Mouse (Mus musculus): ENCODE data around the gene Cygb. TPM values are rescaled to one million over a fixed set of nuclear protein-coding genes. Genes with fewer than 3 reads are reported as not detected.
"Not testable (repeated sequence)": the region's sequence is repeated elsewhere in the genome, so short reads cannot be mapped to it uniquely, and the experiment has no call there.

The Cygb gene
- total RNA-seq, 2 experiments from 2014 or later, result 33.0 to 42.3 TPM

DNA sequence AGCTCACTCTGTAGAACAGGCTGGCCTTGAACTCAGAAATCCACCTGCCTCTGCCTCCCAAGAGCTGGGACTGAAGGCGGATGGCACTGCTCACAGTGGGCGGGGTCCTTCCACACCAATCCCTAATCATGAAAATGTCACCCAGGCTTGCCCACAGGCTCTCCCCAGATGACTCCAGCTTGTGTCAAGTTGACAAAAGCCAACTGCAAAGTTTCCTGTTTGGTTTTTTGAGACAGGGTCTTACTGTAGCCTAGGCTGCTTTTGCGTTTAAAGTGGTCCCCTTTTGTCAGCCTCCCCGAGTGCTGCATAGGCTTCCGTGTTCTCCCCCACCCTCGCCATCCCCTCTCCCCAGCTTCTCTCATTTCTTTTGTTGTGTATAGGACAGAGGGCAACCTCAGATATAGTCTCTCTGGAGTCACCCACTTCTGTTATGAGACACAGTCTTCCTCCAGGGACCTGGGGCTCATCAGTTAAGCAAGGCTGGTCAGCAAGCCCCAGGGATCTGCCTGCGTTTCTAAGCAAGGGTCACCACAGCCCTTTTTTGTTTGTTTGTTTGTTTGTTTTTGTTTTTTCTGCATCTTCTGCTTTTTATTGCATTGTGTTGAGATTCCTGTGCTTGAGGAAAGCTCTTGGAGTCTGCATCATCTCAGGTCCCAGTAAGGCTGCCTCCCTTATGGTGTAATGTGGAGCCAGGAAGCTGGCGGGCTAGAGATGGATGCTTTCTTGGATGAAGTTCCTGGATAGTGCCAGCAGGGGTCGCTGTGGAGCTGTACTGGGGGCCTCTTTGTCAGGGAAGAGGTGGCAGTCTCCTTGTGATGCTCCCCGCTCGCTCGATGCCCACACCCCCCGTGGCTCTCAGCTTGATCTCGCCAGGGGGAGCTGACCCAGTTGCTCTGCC is 11.2 kb downstream of the Cygb start:
- peak; percentile 98 for DNase-seq (ENCODE audit: low spot score in 2 of 2)

DNA sequence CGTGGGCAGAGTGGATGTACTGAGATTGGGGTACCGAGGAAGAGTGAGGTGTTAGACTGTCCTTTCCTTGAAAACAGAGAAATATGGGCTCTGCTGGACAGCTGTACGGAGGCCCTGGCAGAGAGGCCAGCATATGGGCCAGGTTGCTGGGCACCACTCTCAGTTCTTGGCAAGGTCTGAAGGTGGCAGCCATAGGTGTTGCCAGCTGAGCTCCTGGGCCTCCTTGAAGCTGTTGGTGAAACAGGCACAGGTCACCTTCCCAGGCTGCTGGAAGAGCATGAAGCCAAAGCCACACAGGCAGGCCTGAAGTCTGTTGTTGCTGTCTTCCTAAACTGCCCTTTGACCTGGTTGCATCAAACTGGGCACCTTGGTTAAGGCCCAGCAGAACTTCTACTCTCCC is 12.4 kb downstream of the Cygb start:
- no peak for DNase-seq (ENCODE audit: low spot score in 2 of 2)

- no peak for DNase-seq (ENCODE audit: low spot score in 2 of 2)
These were observed 12.9 kb downstream of the Cygb start for GRCm38 (mm10) chr11:116641168-116641567.

DNA sequence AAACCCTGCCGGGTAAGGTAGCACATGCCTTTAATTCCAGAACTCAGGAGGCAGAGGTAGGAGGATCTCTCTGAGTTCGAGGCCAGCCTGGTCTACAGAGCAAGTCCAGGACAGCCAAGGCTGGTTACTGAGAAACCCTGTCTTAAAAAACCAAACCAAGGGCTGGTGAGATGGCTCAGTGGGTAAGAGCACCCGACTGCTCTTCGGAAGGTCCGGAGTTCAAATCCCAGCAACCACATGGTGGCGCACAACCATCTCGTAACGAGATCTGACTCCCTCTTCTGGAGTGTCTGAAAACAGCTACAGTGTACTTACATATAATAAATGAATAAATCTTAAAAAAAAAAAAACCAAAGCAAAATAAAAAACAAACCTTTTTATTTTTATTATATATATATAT is 17.5 kb downstream of the Cygb start:
- not testable (repeated sequence) for DNase-seq (ENCODE audit: low spot score in 2 of 2)

DNA sequence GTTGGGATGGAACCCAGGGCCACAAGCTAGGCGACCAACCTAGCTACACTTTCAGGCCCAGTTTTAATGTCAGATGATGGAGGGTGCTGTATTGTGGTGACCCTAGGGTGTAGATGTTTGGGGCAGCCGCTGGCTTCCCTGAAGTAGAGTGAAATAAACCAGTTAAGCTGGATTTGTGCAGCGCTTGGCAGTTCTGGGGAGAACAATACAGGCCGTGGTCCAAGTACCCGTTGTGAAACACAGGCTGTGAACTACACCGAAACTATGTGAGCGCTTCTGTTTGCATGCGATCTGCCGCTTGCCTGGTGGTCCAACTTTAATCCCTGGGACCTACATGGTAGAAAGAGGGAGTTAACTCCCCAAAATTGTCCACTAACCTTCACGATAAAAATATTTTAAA is 21.2 kb downstream of the Cygb start:
- no peak for DNase-seq (ENCODE audit: low spot score in 2 of 2)

- no peak for DNase-seq (ENCODE audit: low spot score in 2 of 2)
These were observed 23.7 kb downstream of the Cygb start for GRCm38 (mm10) chr11:116630171-116630965.

DNA sequence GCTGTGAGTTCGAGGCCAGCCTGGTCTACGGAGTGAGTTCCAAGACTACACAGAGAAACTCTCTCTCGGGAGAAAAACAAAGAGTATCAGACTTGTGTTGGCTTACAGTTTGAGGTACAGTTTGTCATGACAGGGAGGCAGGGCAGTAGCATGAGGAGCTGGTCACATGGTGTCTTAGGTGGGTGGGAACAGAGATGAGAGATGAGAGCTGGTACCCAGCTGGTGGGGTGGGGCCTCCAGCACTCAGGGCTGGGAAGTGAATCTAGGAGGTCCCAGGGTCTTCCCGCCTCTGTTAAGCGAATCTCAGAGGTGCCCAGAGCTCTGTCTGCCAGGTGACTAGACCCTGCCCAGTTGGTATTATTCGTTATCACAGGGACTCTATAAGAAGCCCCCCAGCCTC is 24.6 kb downstream of the Cygb start:
- DNase-seq (ENCODE audit: low spot score in 2 of 2), result no peak

- peak; percentile 94 to 96 for DNase-seq (ENCODE audit: low spot score in 2 of 2)
These were observed 25.4 kb downstream of the Cygb start for GRCm38 (mm10) chr11:116628712-116629111.

GRCm38 (mm10) chr11:116627072-116628020 is 26.8 kb downstream of the Cygb start:
- DNase-seq (ENCODE audit: low spot score in 2 of 2), result no peak

DNA sequence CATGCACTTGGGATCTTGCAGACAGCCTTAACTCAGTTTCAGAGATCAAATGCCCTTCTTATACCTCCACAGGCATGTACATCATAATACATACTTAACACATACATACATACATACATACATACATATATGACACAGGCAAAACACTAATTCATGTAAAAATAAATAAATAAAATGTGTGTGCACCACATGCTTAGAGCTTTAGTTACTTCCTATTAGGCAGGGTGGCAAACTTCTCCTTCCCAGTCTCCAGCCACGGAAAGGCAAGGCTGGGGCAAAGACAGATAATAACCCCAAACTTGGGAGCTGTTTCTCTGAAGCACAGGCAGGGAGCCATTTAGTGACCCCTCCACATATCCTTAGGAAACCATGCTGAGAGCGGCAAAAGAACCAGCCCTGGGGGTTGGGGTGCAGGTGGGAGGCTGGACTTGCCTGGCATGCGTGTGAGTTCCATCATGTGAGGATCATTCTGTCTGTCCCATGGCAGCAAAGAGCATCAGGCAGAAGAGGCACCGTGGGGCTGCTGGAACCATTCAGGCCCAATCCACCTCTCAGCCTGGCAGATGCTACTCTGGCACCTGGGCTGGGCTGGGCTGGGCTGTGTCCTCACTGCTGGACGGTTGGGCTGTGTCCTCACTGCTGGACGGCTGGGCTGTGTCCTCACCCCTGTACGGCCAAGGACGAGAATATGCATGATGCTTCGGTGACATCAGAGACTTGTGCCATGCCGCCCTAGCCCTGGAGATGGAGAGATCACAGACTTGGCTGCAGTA is 27.6 kb downstream of the Cygb start, which contains the start of gene Rhbdf2:
Gene Rhbdf2 (minus strand): TSS at position 721 of the 773 bp plus-strand sequence.
- no peak for DNase-seq (ENCODE audit: low spot score in 2 of 2)

GRCm38 (mm10) chr11:116625081-116626000 is 28.8 kb downstream of the Cygb start:
- peak; percentile 42 to 56 for DNase-seq (ENCODE audit: low spot score in 2 of 2)

- peak; percentile 54 to 55 for DNase-seq (ENCODE audit: low spot score in 2 of 2)
These were observed 29.8 kb downstream of the Cygb start for GRCm38 (mm10) chr11:116624131-116624832.

GRCm38 (mm10) chr11:116623281-116624124 is 30.6 kb downstream of the Cygb start:
- DNase-seq (ENCODE audit: low spot score in 2 of 2), result no peak

DNA sequence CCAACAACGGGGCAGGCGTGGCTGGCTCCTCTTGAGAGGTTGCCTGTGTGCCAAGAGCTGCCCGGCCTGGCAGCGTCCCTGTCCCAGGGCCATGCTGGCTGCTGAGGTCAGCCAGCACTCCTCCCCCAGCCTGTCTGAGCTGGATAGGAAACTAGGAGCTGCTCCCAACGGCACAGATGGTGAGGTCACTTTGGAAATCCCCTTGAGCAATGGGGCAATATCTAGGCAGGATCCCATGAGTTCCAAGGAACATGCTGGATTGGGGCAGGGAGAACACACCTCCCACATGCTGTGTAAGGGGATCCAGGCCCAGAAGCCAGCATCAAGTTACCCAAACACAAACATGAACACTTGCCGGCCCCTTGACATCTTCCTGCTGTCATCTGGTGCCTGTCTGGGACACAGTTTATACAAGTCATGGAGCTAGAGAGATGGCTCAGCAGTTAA is 32.8 kb downstream of the Cygb start:
- DNase-seq (ENCODE audit: low spot score in 2 of 2), result peak; percentile 46 to 63

DNA sequence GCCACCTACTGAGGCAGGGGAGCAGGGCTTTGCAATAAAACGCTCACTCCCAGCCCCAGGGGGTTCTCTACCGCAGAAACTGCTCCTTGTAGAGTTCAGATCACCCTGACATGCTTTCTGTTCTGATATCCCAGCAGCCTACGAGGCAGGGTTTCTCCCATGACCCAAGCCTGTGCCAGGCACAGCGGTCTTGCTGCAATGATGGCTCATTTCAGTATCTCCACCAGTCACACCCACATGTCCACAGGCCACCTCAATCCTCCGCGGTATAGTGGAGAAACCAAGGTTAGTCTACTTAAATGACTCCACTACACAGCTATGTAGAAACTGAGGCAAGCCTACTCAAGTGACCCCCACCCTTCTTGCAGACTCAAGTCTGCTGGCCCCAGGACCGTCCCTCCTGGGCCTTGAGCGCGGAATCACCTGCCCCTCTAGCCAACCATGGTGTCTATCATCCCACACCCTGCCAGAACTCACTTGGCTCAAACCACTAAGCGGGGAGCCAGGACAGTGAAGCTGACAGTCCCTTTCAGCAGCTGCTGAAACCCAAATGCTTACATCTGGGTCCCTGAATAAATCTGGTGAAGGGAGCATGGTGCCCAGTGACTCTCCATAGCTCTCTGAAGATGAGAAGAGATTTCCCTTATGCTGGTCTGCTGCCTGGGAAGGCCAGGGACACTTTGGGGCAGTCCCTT is 33.4 kb downstream of the Cygb start:
- no peak for DNase-seq (ENCODE audit: low spot score in 2 of 2)

GRCm38 (mm10) chr11:116620073-116620472 is 34.0 kb downstream of the Cygb start:
- no peak for DNase-seq (ENCODE audit: low spot score in 2 of 2)

DNA sequence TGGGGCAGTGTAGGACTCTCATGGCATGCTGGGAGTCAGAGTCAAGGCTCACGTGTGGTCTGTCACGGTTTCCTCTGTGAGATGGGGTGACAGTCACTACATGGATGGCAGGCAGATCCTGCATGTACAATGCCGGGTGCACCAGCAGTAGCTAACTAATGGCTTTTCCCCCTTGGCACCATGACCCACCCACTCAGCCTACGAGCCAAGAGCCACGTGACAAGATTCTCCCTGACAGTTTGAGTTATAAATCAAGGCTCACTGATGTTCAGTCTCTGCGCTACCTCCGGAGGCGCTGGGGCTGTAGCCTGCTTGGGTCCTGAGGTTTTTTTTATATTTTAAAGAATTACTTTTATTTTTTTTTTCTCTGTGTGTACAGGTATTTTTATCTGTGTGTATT is 34.6 kb downstream of the Cygb start:
- no peak for DNase-seq (ENCODE audit: low spot score in 2 of 2)

All from layer of hippocampus, postnatal 10 days (tissue).